Mouse (Mus musculus) myocyte (in vitro differentiated cells): Measurements from ENCODE around the gene Brpf3. TPM values are rescaled to one million over a fixed set of nuclear protein-coding genes. Genes with fewer than 3 reads are reported as not detected.

Experiments used
- H3K27me3 ChIP-seq: one replicate; pipeline ENCODE4 v1.6.1; 2011; ENCODE audit not compliant: control insufficient read depth, insufficient read depth, insufficient read length
- H3K36me3 ChIP-seq: one replicate; pipeline ENCODE4 v1.6.1; 2011; ENCODE audit not compliant: control insufficient read depth, insufficient read depth
- H3K4me2 ChIP-seq: one replicate; pipeline ENCODE4 v1.6.1; 2011; ENCODE audit warnings: low read depth, control low read depth
- H3K4me3 ChIP-seq: one replicate; pipeline ENCODE4 v1.5.1; 2011; ENCODE audit warnings: mild to moderate bottlenecking, control low read depth, moderate library complexity
- H3K79me2 ChIP-seq: one replicate; pipeline ENCODE4 v1.6.1; 2011; ENCODE audit not compliant: control insufficient read depth, insufficient read depth
- H3ac ChIP-seq: one replicate; pipeline ENCODE4 v1.6.1; 2011; ENCODE audit not compliant: control insufficient read depth, insufficient read length
- CEBPB ChIP-seq: IDR thresholded peaks from 2 replicates; pipeline ENCODE4 v1.6.1; 2011; ENCODE audit warnings: mild to moderate bottlenecking, moderate library complexity; ENCODE audit not compliant: poor library complexity, insufficient read depth, severe bottlenecking
- E2F4 ChIP-seq: IDR thresholded peaks from one replicate; pipeline ENCODE4 v1.6.1; 2011; ENCODE audit warnings: mild to moderate bottlenecking, control low read depth, moderate library complexity; ENCODE audit not compliant: insufficient read depth
- MAX ChIP-seq: IDR thresholded peaks from one replicate; pipeline ENCODE4 v1.6.1; 2011; ENCODE audit warnings: low read depth, mild to moderate bottlenecking, control low read depth
- MYOD1 ChIP-seq, 3 experiments: IDR thresholded peaks; one replicate each; pipeline ENCODE4 v1.6.1; 2011; ENCODE audit warnings: control low read depth in 2 of 3, low read depth in 2 of 3, mild to moderate bottlenecking in 2 of 3, moderate library complexity in 1 of 3; ENCODE audit not compliant: insufficient read length in 2 of 3, control insufficient read depth in 1 of 3
- MYOG ChIP-seq, 3 experiments: IDR thresholded peaks; one replicate each; pipeline ENCODE4 v1.6.1; 2011; ENCODE audit warnings: control low read depth in 2 of 3, low read depth in 2 of 3, mild to moderate bottlenecking in 2 of 3; ENCODE audit not compliant: insufficient read length in 2 of 3, control insufficient read depth in 1 of 3, insufficient read depth in 1 of 3
- POLR2A ChIP-seq: IDR thresholded peaks from one replicate; pipeline ENCODE4 v1.6.1; 2011; ENCODE audit warnings: low read depth, mild to moderate bottlenecking, control low read depth, moderate library complexity; ENCODE audit not compliant: insufficient read length
- POLR2AphosphoS2 ChIP-seq: IDR thresholded peaks from one replicate; pipeline ENCODE4 v1.6.1; 2011; ENCODE audit warnings: low read depth, control low read depth; ENCODE audit not compliant: insufficient read length
- REST ChIP-seq: IDR thresholded peaks from one replicate; pipeline ENCODE4 v1.6.1; 2011; ENCODE audit warnings: mild to moderate bottlenecking, control low read depth, moderate library complexity; ENCODE audit not compliant: insufficient read depth, insufficient read length
- SRF ChIP-seq: IDR thresholded peaks from one replicate; pipeline ENCODE4 v1.6.1; 2011; ENCODE audit warnings: low read depth; ENCODE audit not compliant: control insufficient read depth, insufficient read length
- TCF12 ChIP-seq: IDR thresholded peaks from one replicate; pipeline ENCODE4 v1.6.1; 2011; ENCODE audit warnings: mild to moderate bottlenecking, control low read depth; ENCODE audit not compliant: poor library complexity, insufficient read depth, severe bottlenecking
- TCF3 ChIP-seq: IDR thresholded peaks from one replicate; pipeline ENCODE4 v1.6.1; 2011; ENCODE audit warnings: low read depth, control low read depth; ENCODE audit not compliant: insufficient read length
- USF1 ChIP-seq: IDR thresholded peaks from one replicate; pipeline ENCODE4 v1.6.1; 2011; ENCODE audit warnings: low read depth, mild to moderate bottlenecking, control low read depth, moderate library complexity
- polyA plus RNA-seq: library from polyadenylated mRNA; unstranded; fragments of >200 nt; fragmentation: generic; extraction: Trizol; gene quantifications from one replicate; pipeline ENCODE4 v1.2.1, GENCODE M21; 2012; ENCODE audit warnings: missing spikeins

Gene Brpf3
- polyA plus RNA-seq, 1 experiment = 6.7 TPM

DNA sequence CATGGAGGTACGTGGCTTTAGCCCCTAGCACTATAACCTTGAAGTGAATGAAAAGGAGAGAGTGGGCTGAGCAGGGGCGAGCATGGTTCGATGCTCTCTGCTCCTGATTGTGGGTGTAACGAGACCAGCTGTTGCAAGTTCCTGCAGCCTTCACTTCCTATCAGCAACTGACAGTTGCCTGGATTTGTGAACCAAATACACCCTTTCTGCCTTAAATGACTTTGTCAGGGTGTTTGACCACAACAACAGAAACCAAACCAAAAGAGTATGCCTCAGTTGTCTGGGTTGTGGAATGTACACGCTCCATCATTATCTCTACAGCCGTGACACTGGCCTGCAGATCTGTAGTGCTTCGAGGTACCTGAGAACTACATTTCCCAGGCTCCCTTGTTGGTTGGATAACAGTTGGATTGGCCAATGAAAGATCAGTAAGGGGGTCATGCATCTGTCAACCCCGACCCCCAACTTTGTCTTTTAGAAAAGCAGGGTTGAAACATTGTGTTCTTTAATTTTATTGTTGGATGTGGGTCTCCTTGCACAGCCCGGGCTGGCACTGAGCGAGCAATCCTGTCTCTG is 83.1 kb downstream of the Brpf3 start:
- no peaks in the 10 kb centered on the region for H3K36me3 ChIP-seq
- peaks cover 11% of the 10 kb centered on the region for H3K27me3 ChIP-seq
- peak in 1 of 3 experiments; percentile 10 for TF ChIP-seq MYOG (IDR thresholded peaks at IDR 0.05; ENCODE audit: control insufficient read depth in 1 of 3, insufficient read depth in 1 of 3, insufficient read length in 2 of 3, low read depth in 2 of 3)
- no peak for TF ChIP-seq POLR2AphosphoS2
- H3K4me3 ChIP-seq = no peak overlapping the region
- no peak overlapping the region for H3K4me2 ChIP-seq
- no peak overlapping the region for H3ac ChIP-seq
- H3K79me2 ChIP-seq = no peaks in the 10 kb centered on the region

- H3ac ChIP-seq = no peak overlapping the region
- H3K4me2 ChIP-seq = no peak overlapping the region
- H3K27me3 ChIP-seq = peaks cover 11% of the 10 kb centered on the region
- no peak overlapping the region for H3K4me3 ChIP-seq
- no peaks in the 10 kb centered on the region for H3K36me3 ChIP-seq
- TF ChIP-seq POLR2AphosphoS2 (no peak), USF1 (no peak), MYOG (IDR thresholded peaks at IDR 0.05; ENCODE audit: control insufficient read depth in 1 of 3, insufficient read depth in 1 of 3, insufficient read length in 2 of 3, low read depth in 2 of 3) (no peak), MYOD1 (IDR thresholded peaks at IDR 0.05; ENCODE audit: control insufficient read depth in 1 of 3, insufficient read length in 2 of 3, low read depth in 2 of 3) (no peak), MAX (no peak), TCF3 (no peak), SRF (no peak), REST (no peak), POLR2A (no peak), E2F4 (no peak), TCF12 (no peak)
- H3K79me2 ChIP-seq = no peaks in the 10 kb centered on the region
These were observed 84.3 kb downstream of the Brpf3 start for GRCm38 (mm10) chr17:28885231-28885630.

- H3K36me3 ChIP-seq = no peaks in the 10 kb centered on the region
- TF ChIP-seq MYOG (IDR thresholded peaks at IDR 0.05; ENCODE audit: control insufficient read depth in 1 of 3, insufficient read depth in 1 of 3, insufficient read length in 2 of 3, low read depth in 2 of 3) = no peak
- no peak for TF ChIP-seq MYOD1 (IDR thresholded peaks at IDR 0.05; ENCODE audit: control insufficient read depth in 1 of 3, insufficient read length in 2 of 3, low read depth in 2 of 3)
- no peak for TF ChIP-seq POLR2AphosphoS2
- no peak for TF ChIP-seq POLR2A
- TF ChIP-seq CEBPB = no peak
- TF ChIP-seq SRF = no peak
- no peak for TF ChIP-seq E2F4
- TF ChIP-seq REST = no peak
- no peak for TF ChIP-seq TCF12
- no peak for TF ChIP-seq USF1
- TF ChIP-seq TCF3 = no peak
- no peak for TF ChIP-seq MAX
- H3K27me3 ChIP-seq = peaks cover 11% of the 10 kb centered on the region
- H3K79me2 ChIP-seq = no peaks in the 10 kb centered on the region
- H3ac ChIP-seq = no peak overlapping the region
- H3K4me3 ChIP-seq = no peak overlapping the region
- H3K4me2 ChIP-seq = no peak overlapping the region
These were observed 85.4 kb downstream of the Brpf3 start for GRCm38 (mm10) chr17:28886266-28886665.

Other genes with a start within 250 kb of the Brpf3 start
- gene Clps, start 240.3 kb upstream of the Brpf3 start, polyA plus RNA-seq = not detected
- gene Lhfpl5, start 225.4 kb upstream of the Brpf3 start, polyA plus RNA-seq = 0.04 TPM
- 18.2 TPM for gene Srpk1, start 178.4 kb upstream of the Brpf3 start, polyA plus RNA-seq
- not detected for gene Slc26a8, start 110.9 kb upstream of the Brpf3 start, polyA plus RNA-seq
- 34.6 TPM for gene Mapk14, start 109.8 kb upstream of the Brpf3 start, polyA plus RNA-seq
- gene AC170998.1, start 75.0 kb upstream of the Brpf3 start, polyA plus RNA-seq = not detected
- gene Mapk13, start 31.8 kb upstream of the Brpf3 start, polyA plus RNA-seq = 0.08 TPM
- gene Pnpla1, start 57.3 kb downstream of the Brpf3 start, polyA plus RNA-seq = not detected
- not detected for gene 4930539E08Rik, start 114.2 kb downstream of the Brpf3 start, polyA plus RNA-seq
- gene Pxt1, start 142.8 kb downstream of the Brpf3 start, polyA plus RNA-seq = not detected
- 34.8 TPM for gene Kctd20, start 150.9 kb downstream of the Brpf3 start, polyA plus RNA-seq
- 28.3 TPM for gene Stk38, start 206.9 kb downstream of the Brpf3 start, polyA plus RNA-seq
- gene Srsf3, start 231.5 kb downstream of the Brpf3 start, polyA plus RNA-seq = 98.2 TPM